In the genomic region with DNA sequence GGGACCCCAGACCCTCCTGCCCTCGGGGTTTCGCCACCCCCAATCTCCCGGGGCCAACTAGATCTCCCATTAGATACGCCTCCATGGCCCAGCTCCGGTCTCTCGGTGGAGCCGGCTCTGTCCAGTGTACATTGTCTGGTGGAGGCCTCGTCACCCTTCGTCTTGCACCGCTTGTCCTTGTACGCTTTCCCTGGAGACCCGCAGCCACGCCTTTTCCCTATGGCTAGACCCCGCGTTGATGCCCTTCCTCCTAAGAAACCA, we compare ENCODE assay signal across 8 mouse cellular contexts. TPM values are rescaled to one million over a fixed set of nuclear protein-coding genes. Genes with fewer than 3 reads are reported as not detected.
DNase-seq lines count a peak whose midpoint lies in the region; ATAC-seq and TF ChIP-seq lines count a peak whose summit lies in the region.

No protein-coding gene starts in this region.

- H3K9ac ChIP-seq in embryonic facial prominence, embryonic 11.5 days (replicated peaks; ENCODE audit: low read length), result peak overlapping the region; percentile 56
- H3K9ac ChIP-seq in intestine, embryonic 14.5 days (ENCODE audit: low read length), result peak overlapping the region; percentile 56

- no peak for TF ChIP-seq CTCF in layer of hippocampus, adult 2 months (conservative IDR thresholded peaks at IDR 0.05)

- no peaks in the 10 kb centered on the region for H3K36me3 ChIP-seq in embryonic facial prominence, embryonic 11.5 days (replicated peaks; ENCODE audit: control insufficient read depth, insufficient read depth, low read depth, low read length)
- H3K36me3 ChIP-seq in intestine, embryonic 14.5 days (ENCODE audit: control insufficient read depth, insufficient read depth, low read length), result no peaks in the 10 kb centered on the region
- no peaks in the 10 kb centered on the region for H3K36me3 ChIP-seq in myocyte (ENCODE audit: control insufficient read depth, insufficient read depth)

- DNase-seq in layer of hippocampus, adult 2 months (ENCODE audit: low spot score in 2 of 2), result no peak
- no peak for DNase-seq in layer of hippocampus, postnatal 14 days (ENCODE audit: low spot score in 2 of 2)
- no peak for DNase-seq in embryonic facial prominence, embryonic 11.5 days (ENCODE audit: low spot score)
- no peak for DNase-seq in intestine, embryonic 14.5 days (ENCODE audit: low spot score)
- no peak for DNase-seq in right cerebral cortex, adult 18-20 months
- no peak for DNase-seq in spleen, adult 12 weeks (ENCODE audit: low spot score)
- DNase-seq in thymus, postnatal 10 days (ENCODE audit: low spot score in 2 of 2), result no peak

- no peak for TF ChIP-seq POLR2A in myocyte (IDR thresholded peaks at IDR 0.05; ENCODE audit: insufficient read length, low read depth)

- no peaks in the 10 kb centered on the region for H3K27me3 ChIP-seq in embryonic facial prominence, embryonic 11.5 days (ENCODE audit: control insufficient read depth, insufficient read depth, low read length)
- H3K27me3 ChIP-seq in intestine, embryonic 14.5 days (replicated peaks; ENCODE audit: control insufficient read depth, insufficient read depth, low read length), result no peaks in the 10 kb centered on the region
- H3K27me3 ChIP-seq in myocyte (ENCODE audit: control insufficient read depth, insufficient read depth, insufficient read length), result no peaks in the 10 kb centered on the region

- H3K4me1 ChIP-seq in embryonic facial prominence, embryonic 11.5 days (ENCODE audit: control insufficient read depth, insufficient read depth, low read length), result no peaks in the 10 kb centered on the region; the same call in 1 of the 2 replicates
- H3K4me1 ChIP-seq in intestine, embryonic 14.5 days (replicated peaks; ENCODE audit: control insufficient read depth, insufficient read depth, low read length), result peaks cover 10% of the 10 kb centered on the region

- no peak overlapping the region for H3K27ac ChIP-seq in layer of hippocampus, adult 2 months
- no peak overlapping the region for H3K27ac ChIP-seq in embryonic facial prominence, embryonic 11.5 days (replicated peaks; ENCODE audit: low read depth, low read length)
- no peak overlapping the region for H3K27ac ChIP-seq in intestine, embryonic 14.5 days (ENCODE audit: low read depth)

- peak overlapping the region; percentile 5 for H3ac ChIP-seq in myocyte (ENCODE audit: control insufficient read depth, insufficient read length)

- 2% methylated on average over 15 of the region's 15 CpGs for WGBS in embryonic facial prominence, embryonic 11.5 days
- 4% methylated on average over 15 of the region's 15 CpGs for WGBS in intestine, embryonic 14.5 days

- peak overlapping the region; percentile 71 for H3K4me2 ChIP-seq in embryonic facial prominence, embryonic 11.5 days (ENCODE audit: low read depth, low read length)
- peak overlapping the region; percentile 72 for H3K4me2 ChIP-seq in intestine, embryonic 14.5 days (ENCODE audit: low read length)
- H3K4me2 ChIP-seq in myocyte (ENCODE audit: low read depth), result peak overlapping the region; percentile 72

- H3K9me3 ChIP-seq in embryonic facial prominence, embryonic 11.5 days (replicated peaks; ENCODE audit: control insufficient read depth, low read length), result no peaks in the 10 kb centered on the region
- H3K9me3 ChIP-seq in intestine, embryonic 14.5 days (ENCODE audit: control insufficient read depth, low read length), result no peaks in the 10 kb centered on the region

- H3K4me3 ChIP-seq in layer of hippocampus, adult 2 months, result peak overlapping the region; percentile 56
- H3K4me3 ChIP-seq in embryonic facial prominence, embryonic 11.5 days (ENCODE audit: low read depth, low read length), result peak overlapping the region; percentile 46
- H3K4me3 ChIP-seq in intestine, embryonic 14.5 days (ENCODE audit: low read depth, low read length), result peak overlapping the region; percentile 74
- peak overlapping the region; percentile 59 for H3K4me3 ChIP-seq in myocyte

- ATAC-seq in embryonic facial prominence, embryonic 11.5 days (replicated peaks; ENCODE audit: insufficient number of reproducible peaks, low FRiP score, low TSS enrichment, low read depth), result no peak
- ATAC-seq in intestine, embryonic 14.5 days (replicated peaks; ENCODE audit: low FRiP score, low TSS enrichment, low read depth), result no peak

- H3K79me2 ChIP-seq in myocyte (ENCODE audit: control insufficient read depth, insufficient read depth), result peaks cover 29% of the 10 kb centered on the region

TF ChIP-seq in myocyte, 11 proteins besides CTCF, POLR2A, EP300 and RAD21:
- no peak for TF ChIP-seq CEBPB (IDR thresholded peaks at IDR 0.05; ENCODE audit: insufficient read depth, poor library complexity, severe bottlenecking)
TF ChIP-seq in myocyte: peak in this region for 0.

RNA-seq across cellular contexts. Expression of a gene that starts 0.6 kb away (rescaled TPM):
- total RNA-seq in layer of hippocampus, adult 2 months (2021), result under 1 TPM; 0.44 to 0.82 TPM
- total RNA-seq in layer of hippocampus, postnatal 14 days (2021), result 1 to 10 TPM; 1.1 TPM
- 82.6 and 83.0 TPM in 2 replicates for polyA plus RNA-seq in embryonic facial prominence, embryonic 11.5 days (2014; fragmentation: Nextera tagmentation; extraction: Ambion mirVana)
- 64.8 and 70.9 TPM in 2 replicates for polyA plus RNA-seq in intestine, embryonic 14.5 days (2014; fragmentation: Nextera tagmentation; extraction: Ambion mirVana)
- 36.8 TPM for polyA plus RNA-seq in myocyte (2012; fragmentation: generic; extraction: Trizol)

RNA-seq across cellular contexts. Expression of a gene that starts 0.9 kb away (rescaled TPM):
- total RNA-seq in layer of hippocampus, adult 2 months (2021), result under 1 TPM; 0.44 to 0.87 TPM
- total RNA-seq in layer of hippocampus, postnatal 14 days (2021), result under 1 TPM; 0.17 to 0.25 TPM
- polyA plus RNA-seq in embryonic facial prominence, embryonic 11.5 days (2014; fragmentation: Nextera tagmentation; extraction: Ambion mirVana), result 0.66 and 0.72 TPM in 2 replicates
- polyA plus RNA-seq in intestine, embryonic 14.5 days (2014; fragmentation: Nextera tagmentation; extraction: Ambion mirVana), result 0.23 and 0.37 TPM in 2 replicates
- 0.11 TPM for polyA plus RNA-seq in myocyte (2012; fragmentation: generic; extraction: Trizol)

RNA-seq across cellular contexts. Expression of a gene that starts 16.9 kb away (rescaled TPM):
- 100 to 1,000 TPM; 256 to 257 TPM for total RNA-seq in layer of hippocampus, adult 2 months (2021)
- 100 to 1,000 TPM; 261 to 268 TPM for total RNA-seq in layer of hippocampus, postnatal 14 days (2021)
- 138 and 141 TPM in 2 replicates for polyA plus RNA-seq in embryonic facial prominence, embryonic 11.5 days (2014; fragmentation: Nextera tagmentation; extraction: Ambion mirVana)
- 97.9 and 105 TPM in 2 replicates for polyA plus RNA-seq in intestine, embryonic 14.5 days (2014; fragmentation: Nextera tagmentation; extraction: Ambion mirVana)
- 181 TPM for polyA plus RNA-seq in myocyte (2012; fragmentation: generic; extraction: Trizol)

RNA-seq across cellular contexts. Expression of a gene that starts 41.6 kb away (rescaled TPM):
- 10 to 100 TPM; 40.7 to 41.2 TPM for total RNA-seq in layer of hippocampus, adult 2 months (2021)
- 10 to 100 TPM; 51.0 to 52.7 TPM for total RNA-seq in layer of hippocampus, postnatal 14 days (2021)
- polyA plus RNA-seq in embryonic facial prominence, embryonic 11.5 days (2014; fragmentation: Nextera tagmentation; extraction: Ambion mirVana), result 18.2 and 19.3 TPM in 2 replicates
- polyA plus RNA-seq in intestine, embryonic 14.5 days (2014; fragmentation: Nextera tagmentation; extraction: Ambion mirVana), result 15.4 and 17.6 TPM in 2 replicates
- 30.6 TPM for polyA plus RNA-seq in myocyte (2012; fragmentation: generic; extraction: Trizol)

RNA-seq across cellular contexts. Expression of a gene that starts 45.4 kb away (rescaled TPM):
- under 1 TPM; 0.66 to 0.82 TPM for total RNA-seq in layer of hippocampus, adult 2 months (2021)
- total RNA-seq in layer of hippocampus, postnatal 14 days (2021), result 1 to 10 TPM in 1 of 2 experiments, under 1 TPM in 1; 0.39 to 1.2 TPM
- 0.29 and 0.85 TPM in 2 replicates for polyA plus RNA-seq in embryonic facial prominence, embryonic 11.5 days (2014; fragmentation: Nextera tagmentation; extraction: Ambion mirVana)
- 0.39 and 0.66 TPM in 2 replicates for polyA plus RNA-seq in intestine, embryonic 14.5 days (2014; fragmentation: Nextera tagmentation; extraction: Ambion mirVana)
- 0.29 TPM for polyA plus RNA-seq in myocyte (2012; fragmentation: generic; extraction: Trizol)
